Mouse (Mus musculus): ENCODE measurements around the gene Bicdl2. TPM values are rescaled to one million over a fixed set of nuclear protein-coding genes. Genes with fewer than 3 reads are reported as not detected.
A peak's percentile ranks its signal among the peaks of the same experiment; 100 is the strongest.

The Bicdl2 gene
- total RNA-seq, 1 experiment from 2014 or later, result not detected

- DNase-seq, result peak; percentile 23
These were observed 14.1 kb downstream of the Bicdl2 start for GRCm38 (mm10) chr17:23674271-23674952.

DNA sequence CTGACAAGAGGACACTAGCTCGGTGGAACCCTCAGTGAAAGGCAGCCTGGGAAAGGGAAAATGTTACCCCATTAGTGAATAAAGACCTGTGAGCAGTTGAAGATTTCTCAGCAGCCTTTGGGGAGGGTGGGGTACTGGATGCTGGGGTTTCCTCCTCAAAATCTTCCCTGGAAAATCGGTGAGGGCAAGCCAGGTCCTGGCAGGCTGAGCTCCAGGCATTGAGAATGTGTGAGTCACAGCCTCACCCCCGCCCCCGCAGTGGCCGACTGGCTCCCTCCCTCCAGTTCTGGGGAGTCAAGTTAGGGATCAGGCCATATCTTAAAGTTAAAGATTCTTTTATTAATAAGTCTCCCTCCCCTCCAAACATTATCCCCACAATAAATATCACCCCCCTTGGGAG lies 14.8 kb downstream of the Bicdl2 start:
- peak; percentile 87 for DNase-seq

- DNase-seq, result peak; percentile 89
These were observed 15.4 kb downstream of the Bicdl2 start for GRCm38 (mm10) chr17:23675564-23676281.

DNA sequence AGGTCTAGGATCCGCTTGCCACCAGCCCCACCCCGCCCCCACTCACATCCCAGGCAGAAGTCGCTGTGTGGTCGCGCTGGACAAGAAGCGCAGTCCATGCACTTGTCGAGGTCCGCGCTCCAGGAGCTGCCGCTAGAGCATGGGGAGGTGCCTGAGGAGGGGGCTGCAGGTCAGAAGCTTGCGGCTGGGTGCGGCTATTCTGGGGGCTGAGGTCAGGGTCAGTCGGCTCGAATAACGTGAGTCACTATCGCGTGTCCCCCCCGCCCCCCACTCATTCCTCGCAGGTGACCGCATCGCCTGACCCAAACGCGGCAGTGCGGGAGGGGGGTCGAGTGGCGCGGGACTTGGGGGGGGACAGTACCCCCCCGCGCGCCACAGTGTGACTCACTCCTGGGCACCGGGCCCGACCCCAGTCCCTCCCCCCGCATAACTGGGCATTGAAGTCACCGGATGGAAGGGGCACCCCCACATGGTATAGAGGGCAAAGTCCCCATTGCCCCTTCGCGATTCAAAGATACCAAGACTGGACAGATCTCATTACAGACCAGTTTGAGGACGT lies 16.2 kb downstream of the Bicdl2 start:
- DNase-seq, result peak; percentile 90

DNA sequence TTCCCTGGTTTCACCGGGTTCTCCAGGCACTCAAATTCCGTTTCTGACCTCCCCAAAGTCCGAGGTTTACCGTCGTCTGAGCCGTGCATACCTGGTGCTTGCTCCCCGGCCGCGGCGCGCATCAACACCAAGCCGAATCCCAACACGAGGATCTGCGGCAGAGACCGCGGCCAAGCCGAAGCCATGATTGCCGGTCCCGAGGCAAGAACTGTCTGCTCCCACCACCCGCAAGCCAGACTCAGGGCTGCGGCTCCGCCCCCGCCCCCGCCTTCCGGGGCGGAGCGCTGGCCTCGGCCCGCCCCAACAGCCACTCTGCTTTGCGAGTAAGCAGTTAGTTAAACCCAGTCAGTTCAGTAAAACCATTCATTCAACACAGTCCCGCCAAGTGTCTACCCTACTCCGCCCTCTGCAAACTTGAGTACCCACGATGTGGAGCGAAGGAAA lies 17.0 kb downstream of the Bicdl2 start, which contains the start of gene Tnfrsf12a:
Gene Tnfrsf12a (minus strand): TSS at position 233 of the 444 bp plus-strand sequence.
- peak; percentile 92 for DNase-seq

DNA sequence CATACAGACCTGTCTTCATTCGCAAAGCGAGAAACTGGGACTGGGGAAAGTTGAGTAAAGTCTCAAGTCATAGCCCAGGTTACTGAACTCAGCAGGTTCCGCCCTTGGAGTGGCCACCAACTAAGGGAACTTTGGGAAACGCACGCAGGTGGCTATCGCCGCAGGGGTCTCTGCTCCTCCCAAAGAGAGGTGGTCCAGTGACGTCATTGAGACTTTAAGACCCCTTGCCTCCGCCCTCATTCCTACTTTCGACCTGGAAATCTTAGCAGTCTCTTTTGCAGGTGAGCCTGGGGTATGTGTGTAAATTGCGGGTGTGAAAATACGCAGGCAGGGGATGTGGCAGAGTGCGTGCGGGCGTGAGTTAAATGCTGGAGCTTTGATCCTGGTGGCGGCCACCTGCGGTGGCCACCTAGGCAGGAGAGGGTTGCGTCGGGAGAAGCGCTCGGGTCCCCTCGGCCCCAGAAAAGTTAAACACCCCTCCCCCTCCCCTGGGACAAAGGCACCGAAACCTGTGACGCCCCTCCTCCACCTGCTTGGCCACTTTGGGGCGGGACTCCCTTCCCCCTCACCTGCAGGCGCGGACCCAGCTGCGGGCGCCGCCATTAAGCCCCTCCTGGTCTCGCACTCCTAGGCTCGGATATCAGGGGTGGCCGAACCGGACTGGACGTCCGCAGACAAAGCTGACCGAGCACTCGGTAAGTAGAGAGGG lies 19.0 kb downstream of the Bicdl2 start, which contains the start of gene Cldn6:
Gene Cldn6 (plus strand): TSS at position 123 of the 709 bp plus-strand sequence.
- no peak for DNase-seq

DNA sequence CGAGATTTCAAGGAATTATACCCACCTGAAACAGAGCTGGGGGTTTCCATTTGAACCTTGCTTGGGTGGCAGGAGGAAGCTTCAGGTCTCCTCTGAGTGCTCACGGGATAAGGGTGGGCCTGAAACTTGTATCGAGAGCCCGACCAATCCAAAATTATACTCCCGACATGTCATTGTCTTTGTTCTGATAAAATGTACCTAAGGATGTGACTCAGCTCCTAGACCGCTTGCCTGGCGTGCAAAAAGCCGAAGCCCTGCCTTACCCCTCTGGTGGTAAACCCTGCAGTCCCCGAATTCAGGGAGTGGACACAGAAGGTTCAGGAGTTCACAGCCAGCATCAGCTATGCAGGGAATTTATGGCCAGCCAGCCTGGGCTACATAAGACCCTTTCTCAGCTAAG lies 20.0 kb downstream of the Bicdl2 start:
- no peak for DNase-seq

GRCm38 (mm10) chr17:23681086-23681485 lies 20.8 kb downstream of the Bicdl2 start:
- peak; percentile 70 for DNase-seq

DNA sequence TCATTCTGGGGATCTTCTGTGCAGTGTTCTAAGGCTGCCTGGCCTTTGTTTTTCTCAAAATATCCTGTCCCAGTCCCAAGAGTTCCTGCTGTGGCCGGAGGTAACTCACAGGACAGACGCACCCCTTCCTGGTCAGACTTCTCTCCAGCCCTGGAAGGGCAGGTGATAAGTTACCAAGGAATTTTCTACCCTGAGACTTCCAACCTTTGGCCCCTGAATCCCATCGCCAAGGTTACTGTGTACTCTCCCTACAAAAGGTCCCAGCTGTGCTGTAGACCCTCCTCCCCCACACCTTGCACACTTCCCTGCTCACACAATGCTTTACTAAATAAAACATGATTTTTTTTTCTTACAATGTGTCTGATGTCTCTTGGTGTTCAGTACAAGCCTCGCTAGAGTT lies 21.8 kb downstream of the Bicdl2 start:
- DNase-seq, result no peak

GRCm38 (mm10) chr17:23682530-23682929 lies 22.2 kb downstream of the Bicdl2 start:
- no peak for DNase-seq

GRCm38 (mm10) chr17:23683226-23683625 lies 22.9 kb downstream of the Bicdl2 start:
- DNase-seq, result no peak

DNA sequence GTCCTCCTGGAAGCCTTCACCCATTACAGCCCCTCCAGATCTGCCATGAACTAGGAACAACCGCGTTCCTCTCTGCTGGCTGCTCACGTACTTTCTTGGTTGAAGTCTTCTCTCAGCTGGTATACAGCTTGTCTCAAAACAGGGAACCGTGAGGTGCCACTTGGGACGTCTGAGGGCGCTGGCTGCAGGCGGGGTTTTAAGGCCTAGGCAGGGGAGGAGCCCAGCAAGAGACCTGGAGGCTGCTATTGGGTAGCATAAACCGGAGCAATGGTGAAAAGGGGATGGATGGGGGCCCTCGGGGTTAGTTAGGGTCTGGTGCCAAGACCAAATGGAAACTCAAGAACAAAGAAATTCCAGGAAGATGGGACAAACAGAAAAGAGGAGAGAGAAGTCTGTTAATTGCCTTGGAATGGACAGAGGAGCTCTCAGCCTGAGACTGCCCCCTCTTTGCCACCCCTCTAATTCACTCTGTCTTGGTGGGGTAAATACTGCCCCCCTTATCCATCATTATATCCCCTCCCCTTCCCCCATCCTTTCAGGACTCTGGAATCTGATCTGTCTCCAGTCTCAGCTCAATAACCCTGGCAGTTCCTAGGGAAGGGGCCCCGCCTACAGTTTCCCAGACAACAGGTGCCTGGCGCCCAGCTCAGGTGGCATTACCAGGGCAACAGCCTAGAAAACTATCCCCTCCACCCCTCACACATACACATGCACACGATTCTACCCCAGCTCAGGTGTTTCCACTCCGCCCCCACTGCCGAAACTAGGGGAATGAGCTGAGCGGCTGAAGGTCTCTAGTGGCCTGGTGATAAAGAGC lies 23.8 kb downstream of the Bicdl2 start, which contains the start of gene Cldn9:
Gene Cldn9 (minus strand): TSS at position 171 of the 817 bp plus-strand sequence.
- DNase-seq, result no peak

GRCm38 (mm10) chr17:23694491-23694890 lies 34.2 kb downstream of the Bicdl2 start:
- no peak for DNase-seq

- no peak for DNase-seq
These were observed 35.5 kb downstream of the Bicdl2 start for GRCm38 (mm10) chr17:23695801-23696200.

DNA sequence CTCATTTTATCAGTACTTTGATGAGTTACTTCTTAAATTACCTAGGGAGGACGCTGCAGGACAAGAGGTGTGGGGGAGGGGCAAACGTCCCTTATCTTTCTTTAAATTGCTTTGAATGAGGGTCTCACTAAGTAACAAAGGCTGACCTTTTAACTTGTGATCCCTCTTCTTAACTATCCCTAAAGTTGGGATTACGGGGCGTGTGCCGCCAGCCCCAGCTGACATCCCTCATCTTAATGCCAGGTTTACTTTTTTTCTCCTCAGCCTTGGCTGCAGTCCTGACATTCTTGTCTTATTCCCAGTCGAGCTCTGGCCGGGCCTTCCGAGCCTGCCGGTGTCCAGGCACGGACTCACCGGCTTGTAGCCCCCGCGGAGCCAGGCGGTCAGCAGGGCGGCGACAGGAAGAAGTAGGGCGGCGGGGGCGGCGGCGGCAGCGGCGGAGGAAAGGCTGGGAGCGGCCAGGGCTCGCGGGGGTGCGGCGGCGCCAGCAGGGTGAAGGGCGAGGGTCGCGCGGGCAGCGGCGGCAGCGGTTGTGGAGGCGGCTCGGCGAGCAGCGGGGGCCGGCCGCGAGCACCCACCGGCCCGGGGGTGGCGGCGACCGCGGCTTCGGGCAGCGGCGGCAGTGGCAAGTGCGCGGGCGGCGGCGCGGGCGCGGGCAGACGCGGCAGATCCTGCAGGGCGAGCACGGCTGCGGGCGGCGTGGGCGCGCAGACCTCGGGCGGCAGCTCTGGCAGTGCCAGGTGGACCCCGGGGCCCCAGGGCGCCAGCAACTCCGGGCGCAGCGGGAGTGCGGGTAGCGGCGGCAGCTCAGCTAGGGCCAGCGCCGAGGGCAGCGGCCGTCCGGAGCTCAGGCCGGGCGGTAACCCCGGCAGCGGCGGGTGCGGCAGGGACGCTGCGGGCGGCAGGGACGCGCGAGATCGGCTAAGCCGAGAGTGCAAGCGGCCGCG lies 39.1 kb downstream of the Bicdl2 start:
- DNase-seq, result peak; percentile 60

GRCm38 (mm10) chr17:23700079-23700478 lies 39.8 kb downstream of the Bicdl2 start:
- peak; percentile 96 for DNase-seq

DNA sequence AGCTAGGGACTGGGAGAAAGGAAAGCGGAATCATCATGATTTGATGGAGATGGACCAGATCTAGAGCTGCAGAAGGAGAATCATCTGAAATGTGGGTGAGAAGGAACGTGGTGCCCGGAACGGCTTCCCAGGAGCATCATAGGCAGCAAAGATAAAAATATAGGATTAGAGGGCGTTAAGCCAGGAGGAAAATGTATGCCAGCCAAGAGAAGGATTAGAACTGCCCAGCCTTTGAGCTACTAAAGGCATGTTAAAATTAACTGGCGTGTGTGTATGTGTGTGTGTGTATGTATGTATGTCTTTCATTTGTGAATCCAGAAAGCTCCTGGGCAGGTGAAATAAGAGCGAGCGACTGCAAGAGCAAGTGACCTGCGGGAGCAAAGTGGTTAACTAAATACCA lies 43.0 kb downstream of the Bicdl2 start:
- DNase-seq, result no peak

- DNase-seq, result no peak
These were observed 44.4 kb downstream of the Bicdl2 start for GRCm38 (mm10) chr17:23704741-23705140.

GRCm38 (mm10) chr17:23705525-23706104 lies 45.3 kb downstream of the Bicdl2 start:
- DNase-seq, result no peak

DNA sequence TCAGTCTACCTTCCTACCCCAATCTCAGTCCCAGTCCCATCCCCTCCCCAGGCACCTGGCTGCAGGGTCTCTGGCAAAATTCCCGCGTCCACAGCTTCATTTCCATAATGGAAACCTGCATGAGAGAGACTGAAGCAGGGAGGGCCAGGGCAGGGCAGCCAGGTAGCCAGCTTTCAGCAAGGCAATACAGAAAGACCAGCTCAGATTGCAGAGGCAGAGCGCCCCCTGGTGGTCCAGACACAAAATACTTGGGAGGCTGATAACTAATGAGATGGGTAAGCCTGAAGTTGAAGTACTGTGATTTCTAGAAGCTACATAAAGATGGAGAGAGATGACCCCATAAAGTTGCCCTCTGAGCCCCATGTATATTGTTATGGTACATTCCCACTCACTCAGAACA lies 45.9 kb downstream of the Bicdl2 start:
- peak; percentile 89 for DNase-seq

All from adrenal gland, postnatal 14 days (tissue).